Mouse (Mus musculus) heart, postnatal 0 days (tissue): ENCODE measurements around the gene Gm281. TPM values are rescaled to one million over a fixed set of nuclear protein-coding genes. Genes with fewer than 3 reads are reported as not detected.

ENCODE experiments used
- ATAC-seq: fragments of 200-750 bp; cut with Nextera tagmentation; 2 replicates; pipeline ENCODE4 v1.8.0; 2017; ENCODE audit warnings: low read depth, moderate number of reproducible peaks, moderate library complexity; ENCODE audit not compliant: insufficient read depth
- DNase-seq: peaks from one replicate; pipeline ENCODE4 v3.0.0-alpha.2; 2016; ENCODE audit warnings: low spot score
- H3K27ac ChIP-seq: fragments of 300-500 bp; sonication (generic); 2 replicates; pipeline ENCODE4 v1.5.1; 2014; ENCODE audit warnings: low read depth, mild to moderate bottlenecking
- H3K27me3 ChIP-seq: fragments of 300-500 bp; sonication (generic); 2 replicates; pipeline ENCODE4 v1.6.1; 2014; ENCODE audit warnings: low read length, mixed read lengths; ENCODE audit not compliant: control insufficient read depth, insufficient read depth
- H3K36me3 ChIP-seq: fragments of 300-500 bp; sonication (generic); replicated peaks from 2 replicates; pipeline ENCODE4 v1.6.1; 2014; ENCODE audit warnings: low read length, mixed read lengths; ENCODE audit not compliant: control insufficient read depth, insufficient read depth
- H3K4me1 ChIP-seq: fragments of 300-500 bp; sonication (generic); 2 replicates; pipeline ENCODE4 v1.6.1; 2014; ENCODE audit warnings: antibody characterized with exemption; ENCODE audit not compliant: control insufficient read depth, insufficient read depth
- H3K4me2 ChIP-seq: fragments of 300-500 bp; sonication (generic); 2 replicates; pipeline ENCODE4 v1.6.1; 2014; ENCODE audit warnings: low read depth, mild to moderate bottlenecking, low read length, moderate library complexity
- H3K4me3 ChIP-seq: fragments of 300-500 bp; sonication (generic); 2 replicates; pipeline ENCODE4 v1.5.1; 2014; ENCODE audit warnings: low read depth, low read length
- H3K9ac ChIP-seq: fragments of 300-500 bp; sonication (generic); replicated peaks from 2 replicates; pipeline ENCODE4 v1.6.1; 2014; ENCODE audit warnings: low read depth, low read length, mixed read lengths
- H3K9me3 ChIP-seq: fragments of 300-500 bp; sonication (generic); replicated peaks from 2 replicates; pipeline ENCODE4 v1.6.1; 2016; ENCODE audit warnings: low read length; ENCODE audit not compliant: control insufficient read depth
- CTCF ChIP-seq: IDR thresholded peaks from 2 replicates; pipeline ENCODE4 v1.5.1; 2016; ENCODE audit warnings: antibody characterized with exemption, control low read depth, low read depth
- EP300 ChIP-seq: IDR thresholded peaks from 2 replicates; pipeline ENCODE4 v1.6.1; 2016; ENCODE audit warnings: antibody characterized with exemption, low read depth
- WGBS: fragments of 180-500 bp; shearing (Covaris S2); extraction: QIAGEN DNeasy Blood & Tissue Kit; methylation state at CpG from one replicate; pipeline ENCODE4 v1.1.7; 2014; 5-methylcytosine and 5-hydroxymethylcytosine counted together
- polyA plus RNA-seq: library from polyadenylated mRNA; unstranded; fragments of >200 nt; fragmentation: Nextera tagmentation; extraction: Ambion mirVana; gene quantifications from 2 replicates; pipeline ENCODE4 v1.2.1, GENCODE M21; 2015
- total RNA-seq: library from RNA; depleted of rRNA; stranded (reverse); fragments of >200 nt; gene quantifications from 2 replicates; pipeline ENCODE4 v1.2.3, GENCODE M21; 2014; ENCODE audit warnings: low replicate concordance; rRNA removed

Gm281 gene
- not detected in 2 replicates for total RNA-seq
- not detected in 2 replicates for polyA plus RNA-seq

DNA sequence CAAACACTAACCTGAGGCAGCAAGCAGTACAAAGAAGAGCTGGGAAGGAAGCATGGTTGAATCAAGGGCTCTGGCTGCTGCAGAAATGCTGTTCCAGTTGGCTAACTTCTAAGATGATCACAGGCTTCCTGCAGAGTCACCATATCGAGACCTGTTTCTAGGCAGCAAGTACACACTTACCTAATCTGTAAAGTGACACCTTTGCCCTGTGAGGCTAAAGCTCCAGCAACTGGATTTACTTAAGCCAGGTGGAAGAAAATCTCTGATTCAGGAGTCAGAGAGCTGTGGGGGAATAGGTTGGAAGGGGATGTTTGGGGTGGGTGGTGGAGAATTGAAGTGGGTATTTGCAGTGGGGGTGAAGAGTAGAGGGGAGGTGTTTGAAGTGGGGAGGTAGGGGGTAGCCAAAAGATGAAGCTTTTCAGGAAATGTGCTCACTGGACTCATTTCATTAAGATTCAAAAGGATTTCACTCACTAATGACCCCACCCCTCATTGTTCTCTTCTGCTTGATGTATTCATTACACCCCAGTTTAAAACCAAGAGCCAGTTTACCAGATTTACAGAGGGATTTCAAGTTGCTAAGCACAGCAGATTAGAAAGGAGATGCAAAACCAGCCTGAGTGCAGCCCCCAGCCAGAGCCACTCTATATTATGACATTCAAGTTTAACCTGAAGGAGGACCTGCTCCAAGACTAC lies at the start of gene Gm281:
Gene Gm281 (minus strand): TSS at position 92 of the 696 bp plus-strand sequence.
- Histone ChIP-seq H3K4me2 (no peak within 1 kb of the TSS), H3K36me3 (no peaks in the 10 kb centered on the region), H3K4me1 (no peaks in the 10 kb centered on the region), H3K4me3 (no peak within 1 kb of the TSS), H3K9ac (no peak within 1 kb of the TSS), H3K9me3 (no peaks in the 10 kb centered on the region), H3K27me3 (no peaks in the 10 kb centered on the region), H3K27ac (no peak within 1 kb of the TSS)
- no peak for TF ChIP-seq EP300
- no peak for TF ChIP-seq CTCF
- ATAC-seq = no peak
- WGBS = 39% methylated on average over 1 of the region's 1 CpGs
- no peak for DNase-seq

DNA sequence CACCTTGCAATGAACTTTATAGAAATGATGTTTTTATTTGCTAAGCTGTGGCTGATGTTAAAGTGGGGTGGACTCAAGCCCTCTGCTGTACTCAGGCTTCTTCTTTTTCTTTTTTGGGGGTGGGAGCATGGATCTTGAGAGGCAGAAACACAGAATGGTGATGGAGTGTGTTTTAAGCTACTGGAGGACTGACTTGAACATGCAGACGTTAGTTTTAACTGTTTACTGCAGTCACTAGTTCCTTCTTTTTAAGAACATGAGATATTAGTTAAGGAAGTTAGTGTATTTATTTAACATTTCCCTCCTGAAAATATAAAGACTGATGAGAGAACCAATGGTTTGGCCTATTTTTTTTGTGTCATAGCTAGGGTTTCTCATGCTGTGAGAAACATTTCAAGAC lies 49.2 kb upstream of the Gm281 start:
- H3K9me3 ChIP-seq = no peaks in the 10 kb centered on the region
- no peak overlapping the region for H3K4me2 ChIP-seq
- peaks cover 4% of the 10 kb centered on the region; the same call in 1 of the 2 replicates for H3K4me1 ChIP-seq
- no peak overlapping the region for H3K9ac ChIP-seq
- no peak overlapping the region for H3K4me3 ChIP-seq
- TF ChIP-seq EP300 (no peak), CTCF (no peak)
- H3K36me3 ChIP-seq = no peaks in the 10 kb centered on the region
- no peak overlapping the region for H3K27ac ChIP-seq
- 72% methylated on average over 1 of the region's 1 CpGs for WGBS
- H3K27me3 ChIP-seq = no peaks in the 10 kb centered on the region
- no peak for ATAC-seq
- no peak for DNase-seq

DNA sequence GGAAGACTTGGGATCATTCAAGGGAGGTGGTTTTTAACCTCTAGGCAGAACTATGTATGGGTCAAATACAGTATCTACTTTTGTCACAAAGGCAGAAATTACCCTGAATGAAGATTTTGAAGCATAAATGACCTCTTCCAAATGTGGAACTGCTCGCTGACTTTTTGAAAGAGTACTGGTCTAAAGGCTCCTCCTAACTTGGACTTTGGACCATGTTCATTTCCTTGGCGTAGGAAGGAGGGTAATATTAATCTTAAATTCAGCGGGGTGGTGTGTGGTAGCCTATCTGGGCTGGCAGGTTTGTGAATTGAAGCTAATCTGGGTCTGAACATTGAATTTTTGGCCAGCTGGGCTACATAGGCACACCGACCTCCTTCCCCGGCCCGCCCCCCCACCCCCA lies 48.2 kb upstream of the Gm281 start:
- no peak overlapping the region for H3K4me3 ChIP-seq
- H3K36me3 ChIP-seq = no peaks in the 10 kb centered on the region; the same call in 1 of the 2 replicates
- H3K9ac ChIP-seq = no peak overlapping the region
- no peaks in the 10 kb centered on the region for H3K27me3 ChIP-seq
- no peak for TF ChIP-seq CTCF
- no peak for TF ChIP-seq EP300
- ATAC-seq (no peak), DNase-seq (no peak)
- no peak overlapping the region for H3K27ac ChIP-seq
- H3K9me3 ChIP-seq = no peaks in the 10 kb centered on the region
- H3K4me2 ChIP-seq = no peak overlapping the region
- 85% methylated on average over 6 of the region's 6 CpGs for WGBS
- peaks cover 7% of the 10 kb centered on the region for H3K4me1 ChIP-seq

DNA sequence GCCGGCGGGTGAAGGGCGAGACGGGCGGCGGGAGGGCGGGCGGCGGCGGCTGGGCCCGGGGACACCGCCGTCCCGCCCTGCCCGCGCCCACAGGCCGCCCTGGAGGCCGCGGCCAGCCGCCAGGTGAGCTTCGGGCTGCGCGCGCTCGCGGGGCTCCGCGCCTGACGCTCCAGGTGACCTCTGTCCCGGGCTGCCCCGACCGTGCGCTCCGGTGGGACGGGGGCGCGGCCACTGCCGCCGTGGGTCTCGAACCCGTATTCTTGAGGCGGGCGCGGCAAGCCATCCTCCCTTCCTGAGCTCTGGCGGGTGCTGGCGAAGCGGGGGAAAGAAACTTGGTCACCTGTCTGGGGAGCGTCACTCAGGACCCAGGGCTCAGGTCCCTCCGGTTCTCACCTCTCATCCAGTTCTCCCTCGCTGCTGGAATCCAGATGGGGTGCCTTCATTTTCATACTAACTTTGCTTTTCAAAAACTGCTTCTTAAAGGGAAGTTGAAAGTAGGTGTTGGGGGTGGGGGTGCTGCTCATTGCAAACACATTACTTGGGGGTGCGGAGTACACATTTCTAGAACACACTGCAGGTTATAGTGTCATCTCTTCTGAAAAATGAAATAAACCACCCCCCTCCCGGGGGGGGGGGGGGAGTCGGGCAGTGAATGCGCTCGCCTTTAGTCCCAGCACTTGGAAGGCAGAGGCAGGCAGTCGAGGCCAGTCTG lies 47.3 kb upstream of the Gm281 start, which contains the start of the genes Atxn7 and Thoc7:
Gene Atxn7 (plus strand): TSS at position 40 of the 712 bp plus-strand sequence.
Gene Thoc7 (minus strand): TSS at position 452 of the 712 bp plus-strand sequence.
- H3K27me3 ChIP-seq = no peaks in the 10 kb centered on the region
- 3% methylated on average over 30 of the region's 56 CpGs for WGBS
- H3K27ac ChIP-seq = peak within 1 kb of the TSS; percentile 89
- ATAC-seq = peak; percentile 46
- peaks cover 7% of the 10 kb centered on the region for H3K4me1 ChIP-seq
- H3K4me2 ChIP-seq = peak within 1 kb of the TSS; percentile 83
- DNase-seq = no peak
- peak within 1 kb of the TSS; percentile 96 for H3K9ac ChIP-seq
- no peak for TF ChIP-seq CTCF
- TF ChIP-seq EP300 = no peak
- H3K4me3 ChIP-seq = peak within 1 kb of the TSS; percentile 96
- H3K9me3 ChIP-seq = no peaks in the 10 kb centered on the region
- no peaks in the 10 kb centered on the region; the same call in 1 of the 2 replicates for H3K36me3 ChIP-seq

DNA sequence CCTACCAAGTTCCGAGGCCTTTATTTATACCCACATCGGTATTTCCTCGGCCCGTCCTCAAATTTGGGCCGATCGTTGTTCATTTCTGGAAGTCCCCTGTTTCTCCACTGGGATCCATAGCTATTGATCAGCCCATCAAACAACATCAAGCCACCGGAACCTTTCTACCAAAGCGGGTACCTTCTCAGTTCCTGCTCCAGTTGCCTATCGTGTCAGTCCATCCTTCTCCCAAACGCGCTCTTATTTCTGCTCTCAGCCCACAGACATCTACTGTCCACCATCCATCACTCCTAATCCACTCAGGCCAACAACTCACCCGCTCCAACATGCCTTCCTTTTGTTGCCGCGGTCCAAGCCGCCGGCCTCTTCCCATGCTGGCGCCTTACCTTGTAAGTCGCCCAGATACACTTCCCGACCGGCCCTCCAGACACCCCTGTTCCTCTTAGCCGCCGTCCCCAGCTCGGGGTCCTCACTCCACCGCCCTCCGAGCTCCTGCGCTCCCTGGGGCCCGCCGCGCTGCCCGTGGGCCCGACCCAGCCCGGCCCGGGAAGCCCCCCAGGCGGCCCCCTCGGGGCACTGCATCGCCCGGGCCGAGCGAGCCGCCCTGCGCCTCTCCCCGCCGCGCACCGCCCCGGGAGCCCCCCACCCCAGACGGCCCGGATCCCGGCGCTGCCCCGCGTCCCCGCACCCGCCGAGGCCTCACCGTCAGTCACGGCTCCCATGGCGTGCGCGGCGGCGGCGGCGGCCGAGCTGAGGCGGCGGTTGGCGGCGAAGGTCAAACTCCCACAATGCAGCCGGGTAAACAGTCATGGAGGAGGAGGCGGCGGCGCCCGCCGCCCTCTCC lies 46.4 kb upstream of the Gm281 start:
- peak; percentile 87 for ATAC-seq
- Histone ChIP-seq H3K27me3 (no peaks in the 10 kb centered on the region), H3K4me1 (peaks cover 7% of the 10 kb centered on the region), H3K36me3 (no peaks in the 10 kb centered on the region; the same call in 1 of the 2 replicates), H3K9me3 (no peaks in the 10 kb centered on the region), H3K4me2 (peak overlapping the region; percentile 83), H3K27ac (peak overlapping the region; percentile 89), H3K4me3 (peak overlapping the region; percentile 96), H3K9ac (peak overlapping the region; percentile 96)
- DNase-seq = peak; percentile 48
- TF ChIP-seq EP300 (no peak), CTCF (no peak)
- WGBS = under 1% methylated on average over 57 of the region's 75 CpGs
